Comparison of ENCODE assay signal across 8 mouse cellular contexts in the genomic region with DNA sequence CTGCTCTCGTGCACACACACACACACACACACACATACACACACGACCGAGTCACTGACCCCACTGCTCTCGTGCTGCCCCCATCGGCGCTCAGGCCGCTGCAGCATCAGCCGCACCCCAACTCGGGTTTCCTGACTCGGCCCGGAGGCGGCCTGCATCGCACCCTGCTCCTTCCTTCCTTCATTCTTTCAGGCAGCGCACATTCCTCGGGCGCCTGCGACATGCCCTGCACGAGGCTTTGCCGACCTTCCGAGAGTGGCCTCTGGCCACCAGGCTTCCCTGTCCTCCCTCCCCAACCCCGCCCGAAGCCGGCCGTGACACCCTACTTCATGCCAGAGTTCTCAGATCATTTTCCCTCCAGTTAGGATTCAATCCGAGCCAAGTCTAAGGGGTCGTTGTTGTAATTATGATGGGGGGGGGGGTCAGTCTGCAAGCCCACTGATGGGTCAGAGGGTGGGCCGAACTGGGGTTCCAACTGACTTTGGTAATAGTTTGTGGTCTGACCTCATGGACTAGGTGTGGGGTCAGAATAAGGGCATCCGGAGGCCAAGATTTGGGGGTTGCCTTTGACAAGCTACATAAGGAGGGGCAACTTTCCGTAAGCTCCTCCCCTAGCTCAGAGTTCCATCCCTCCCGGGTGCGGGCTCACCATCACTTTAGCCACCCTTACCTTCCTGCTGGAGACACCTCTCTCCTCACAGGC. TPM values are rescaled to one million over a fixed set of nuclear protein-coding genes. Genes with fewer than 3 reads are reported as not detected.
DNase-seq lines count a peak whose midpoint lies in the region; ATAC-seq lines count a peak whose summit lies in the region.

No protein-coding gene starts in this region.

- peak; percentile 99 for DNase-seq in heart, adult 11 months
- no peak for DNase-seq in heart, adult 8-10 months (ENCODE audit: low spot score)
- DNase-seq in hindbrain, embryonic 10.5 days (ENCODE audit: low spot score) = peak; percentile 72
- DNase-seq in thymus, postnatal 36 days = peak; percentile 74 to 82
- no peak for DNase-seq in layer of hippocampus, postnatal 14 days (ENCODE audit: low spot score in 2 of 2)

- ATAC-seq in forebrain, embryonic 12.5 days (ENCODE audit: low FRiP score) = no peak; the same call in 1 of the 2 replicates
- ATAC-seq in limb, embryonic 13.5 days (ENCODE audit: low FRiP score, low read depth) = peak; percentile 1; the same call in 1 of the 2 replicates
- peak; percentile 23; the same call in 1 of the 2 replicates for ATAC-seq in midbrain, embryonic 16.5 days

- H3K27ac ChIP-seq in forebrain, embryonic 12.5 days = peak overlapping the region; percentile 74
- peak overlapping the region; percentile 100 for H3K27ac ChIP-seq in hindbrain, embryonic 10.5 days
- H3K27ac ChIP-seq in limb, embryonic 13.5 days = peak overlapping the region; percentile 96
- peak overlapping the region; percentile 58 for H3K27ac ChIP-seq in midbrain, embryonic 16.5 days (ENCODE audit: low read length)

- H3K9ac ChIP-seq in forebrain, embryonic 12.5 days = peak overlapping the region; percentile 54; the same call in 1 of the 2 replicates
- peak overlapping the region; percentile 55 for H3K9ac ChIP-seq in limb, embryonic 13.5 days
- peak overlapping the region; percentile 57; the same call in 1 of the 2 replicates for H3K9ac ChIP-seq in midbrain, embryonic 16.5 days (ENCODE audit: low read depth, low read length)

- no peaks in the 10 kb centered on the region for H3K9me3 ChIP-seq in forebrain, embryonic 12.5 days
- H3K9me3 ChIP-seq in hindbrain, embryonic 10.5 days = peaks cover 3% of the 10 kb centered on the region; the same call in 1 of the 2 replicates
- no peaks in the 10 kb centered on the region for H3K9me3 ChIP-seq in limb, embryonic 13.5 days
- no peaks in the 10 kb centered on the region for H3K9me3 ChIP-seq in midbrain, embryonic 16.5 days (replicated peaks; ENCODE audit: control insufficient read depth, low read length, poor library complexity, severe bottlenecking)

- H3K4me2 ChIP-seq in forebrain, embryonic 12.5 days = peak overlapping the region; percentile 64
- peak overlapping the region; percentile 75 for H3K4me2 ChIP-seq in limb, embryonic 13.5 days (replicated peaks)
- H3K4me2 ChIP-seq in midbrain, embryonic 16.5 days (ENCODE audit: low read length) = peak overlapping the region; percentile 92

- peak overlapping the region; percentile 41 for H3K4me3 ChIP-seq in forebrain, embryonic 12.5 days (replicated peaks)
- peak overlapping the region; percentile 92 for H3K4me3 ChIP-seq in hindbrain, embryonic 10.5 days
- H3K4me3 ChIP-seq in limb, embryonic 13.5 days = peak overlapping the region; percentile 66
- peak overlapping the region; percentile 52 for H3K4me3 ChIP-seq in midbrain, embryonic 16.5 days (ENCODE audit: low read depth, low read length)

- H3K36me3 ChIP-seq in forebrain, embryonic 12.5 days (replicated peaks) = no peaks in the 10 kb centered on the region
- H3K36me3 ChIP-seq in hindbrain, embryonic 10.5 days = peaks cover 13% of the 10 kb centered on the region
- no peaks in the 10 kb centered on the region for H3K36me3 ChIP-seq in limb, embryonic 13.5 days
- H3K36me3 ChIP-seq in midbrain, embryonic 16.5 days (ENCODE audit: control insufficient read depth, insufficient read depth, low read length) = no peaks in the 10 kb centered on the region

- 8% methylated on average over 31 of the region's 31 CpGs for WGBS in forebrain, embryonic 12.5 days
- 5% methylated on average over 31 of the region's 31 CpGs for WGBS in hindbrain, embryonic 10.5 days
- 2% methylated on average over 31 of the region's 31 CpGs for WGBS in limb, embryonic 13.5 days
- WGBS in midbrain, embryonic 16.5 days = 7% methylated on average over 31 of the region's 31 CpGs

- H3K27me3 ChIP-seq in forebrain, embryonic 12.5 days = peaks cover 27% of the 10 kb centered on the region
- peaks cover 11% of the 10 kb centered on the region; the same call in 1 of the 2 replicates for H3K27me3 ChIP-seq in hindbrain, embryonic 10.5 days (ENCODE audit: insufficient read depth, poor library complexity, severe bottlenecking)
- no peaks in the 10 kb centered on the region for H3K27me3 ChIP-seq in limb, embryonic 13.5 days
- H3K27me3 ChIP-seq in midbrain, embryonic 16.5 days (ENCODE audit: control insufficient read depth, insufficient read depth, low read depth, low read length) = peaks cover 8% of the 10 kb centered on the region; the same call in 1 of the 2 replicates

- peaks cover 59% of the 10 kb centered on the region for H3K4me1 ChIP-seq in forebrain, embryonic 12.5 days
- peaks cover 76% of the 10 kb centered on the region for H3K4me1 ChIP-seq in hindbrain, embryonic 10.5 days (replicated peaks)
- H3K4me1 ChIP-seq in limb, embryonic 13.5 days = peaks cover 62% of the 10 kb centered on the region
- H3K4me1 ChIP-seq in midbrain, embryonic 16.5 days (ENCODE audit: control insufficient read depth, insufficient read depth, low read length) = peaks cover 21% of the 10 kb centered on the region

RNA-seq across cellular contexts. Expression of gene Id3, which starts 5.2 kb away (rescaled TPM):
- 10 to 100 TPM; 41.4 to 71.3 (median 61.6) TPM for total RNA-seq in heart, adult 8-10 months (2022)
- 173 and 228 TPM in 2 replicates for polyA plus RNA-seq in forebrain, embryonic 12.5 days (2016; fragmentation: Nextera tagmentation; extraction: Ambion mirVana)
- polyA plus RNA-seq in hindbrain, embryonic 10.5 days (2016; fragmentation: Nextera tagmentation; extraction: Ambion mirVana) = 576 and 684 TPM in 2 replicates
- 736 and 770 TPM in 2 replicates for polyA plus RNA-seq in limb, embryonic 13.5 days (2015; fragmentation: Nextera tagmentation; extraction: Ambion mirVana)
- polyA plus RNA-seq in midbrain, embryonic 16.5 days (2015; fragmentation: Nextera tagmentation; extraction: Ambion mirVana) = 110 and 114 TPM in 2 replicates
- 10 to 100 TPM; 77.9 to 91.6 TPM for total RNA-seq in layer of hippocampus, postnatal 14 days (2021)

RNA-seq across cellular contexts. Expression of gene E2f2, which starts 23.7 kb away (rescaled TPM):
- 1 to 10 TPM in 1 of 4 experiments, under 1 TPM in 3; 0.38 to 2.1 (median 0.59) TPM for total RNA-seq in heart, adult 8-10 months (2022)
- polyA plus RNA-seq in forebrain, embryonic 12.5 days (2016; fragmentation: Nextera tagmentation; extraction: Ambion mirVana) = 13.4 and 14.6 TPM in 2 replicates
- 9.0 and 9.4 TPM in 2 replicates for polyA plus RNA-seq in hindbrain, embryonic 10.5 days (2016; fragmentation: Nextera tagmentation; extraction: Ambion mirVana)
- 7.9 and 8.7 TPM in 2 replicates for polyA plus RNA-seq in limb, embryonic 13.5 days (2015; fragmentation: Nextera tagmentation; extraction: Ambion mirVana)
- 1.4 and 1.6 TPM in 2 replicates for polyA plus RNA-seq in midbrain, embryonic 16.5 days (2015; fragmentation: Nextera tagmentation; extraction: Ambion mirVana)
- total RNA-seq in layer of hippocampus, postnatal 14 days (2021) = 1 to 10 TPM; 1.1 to 1.4 TPM

RNA-seq across cellular contexts. Expression of gene Asap3, which starts 57.7 kb away (rescaled TPM):
- total RNA-seq in heart, adult 8-10 months (2022) = 10 to 100 TPM in 1 of 4 experiments, 1 to 10 TPM in 3; 6.8 to 12.6 (median 9.1) TPM
- 5.9 and 6.4 TPM in 2 replicates for polyA plus RNA-seq in forebrain, embryonic 12.5 days (2016; fragmentation: Nextera tagmentation; extraction: Ambion mirVana)
- 5.2 and 6.5 TPM in 2 replicates for polyA plus RNA-seq in hindbrain, embryonic 10.5 days (2016; fragmentation: Nextera tagmentation; extraction: Ambion mirVana)
- polyA plus RNA-seq in limb, embryonic 13.5 days (2015; fragmentation: Nextera tagmentation; extraction: Ambion mirVana) = 15.1 and 16.4 TPM in 2 replicates
- polyA plus RNA-seq in midbrain, embryonic 16.5 days (2015; fragmentation: Nextera tagmentation; extraction: Ambion mirVana) = 4.5 and 5.1 TPM in 2 replicates
- 1 to 10 TPM; 5.1 to 6.0 TPM for total RNA-seq in layer of hippocampus, postnatal 14 days (2021)

Comparison
In these comparisons a context has a peak if more than half of its experiments do, and no peak if none do; other contexts are left out.
1. DNase-seq: peak in heart, adult 11 months (single experiment), hindbrain, embryonic 10.5 days (single experiment) and thymus, postnatal 36 days (2 of 2); none in heart, adult 8-10 months (single experiment) and layer of hippocampus, postnatal 14 days (0 of 2).
2. H3K4me3 ChIP-seq: peak in every context shown above with its lines; median percentile 92 in hindbrain, embryonic 10.5 days; 66 in limb, embryonic 13.5 days; 52 in midbrain, embryonic 16.5 days; 41 in forebrain, embryonic 12.5 days.
3. Peak in every context shown above with its lines, with median percentiles within 50 percentile points of each other: H3K27ac ChIP-seq, H3K4me2 ChIP-seq and H3K9ac ChIP-seq.